ENCODE assay signal across 8 mouse cellular contexts in the genomic region with DNA sequence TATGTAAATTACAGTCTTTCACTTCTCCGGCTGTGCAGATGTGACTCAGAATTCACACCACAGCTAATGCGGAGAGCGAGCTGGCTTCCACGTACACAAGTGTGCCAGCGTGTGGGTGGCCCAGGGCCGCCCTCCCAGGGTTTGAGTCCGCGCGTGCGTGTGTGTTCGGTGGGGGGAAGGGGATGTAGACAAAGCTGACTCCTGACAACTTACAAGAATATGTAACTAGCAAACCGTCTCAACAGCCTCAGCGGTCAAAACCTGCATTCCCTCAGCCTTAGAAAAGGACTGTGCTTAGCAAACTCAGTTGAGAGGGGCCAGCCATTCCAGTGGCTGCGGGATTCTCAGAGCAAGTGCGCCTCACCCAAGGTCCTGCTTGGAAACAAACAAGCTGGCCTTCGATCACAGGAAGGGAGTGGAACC. TPM values are rescaled to one million over a fixed set of nuclear protein-coding genes. Genes with fewer than 3 reads are reported as not detected.
A peak's percentile ranks its signal among the peaks of the same experiment; 100 is the strongest.
DNase-seq lines count a peak whose midpoint lies in the region; ATAC-seq and TF ChIP-seq lines count a peak whose summit lies in the region.

No protein-coding gene starts in this region.

- 4% methylated on average over 16 of the region's 16 CpGs for WGBS in heart, embryonic 14.5 days
- 13% methylated on average over 16 of the region's 16 CpGs for WGBS in liver, embryonic 11.5 days

- H3K36me3 ChIP-seq in heart, embryonic 14.5 days (ENCODE audit: control insufficient read depth, insufficient read depth, low read length) = no peaks in the 10 kb centered on the region
- no peaks in the 10 kb centered on the region for H3K36me3 ChIP-seq in liver, embryonic 11.5 days (ENCODE audit: control insufficient read depth, insufficient read depth, low read length)
- no peaks in the 10 kb centered on the region for H3K36me3 ChIP-seq in myocyte (ENCODE audit: control insufficient read depth, insufficient read depth)

- no peaks in the 10 kb centered on the region for H3K27me3 ChIP-seq in heart, embryonic 14.5 days (ENCODE audit: control insufficient read depth, insufficient read depth, low read length)
- H3K27me3 ChIP-seq in liver, embryonic 11.5 days (replicated peaks; ENCODE audit: control insufficient read depth, insufficient read depth, low read length) = no peaks in the 10 kb centered on the region
- no peaks in the 10 kb centered on the region for H3K27me3 ChIP-seq in myocyte (ENCODE audit: control insufficient read depth, insufficient read depth, insufficient read length)

- no peaks in the 10 kb centered on the region for H3K9me3 ChIP-seq in heart, embryonic 14.5 days (ENCODE audit: control insufficient read depth, low read length)
- H3K9me3 ChIP-seq in liver, embryonic 11.5 days (ENCODE audit: control insufficient read depth, low read length) = no peaks in the 10 kb centered on the region

- peaks cover 0 to 4% of the 10 kb centered on the region in 2 experiments; a peak in 1 of 4 replicates for H3K4me1 ChIP-seq in heart, embryonic 14.5 days (ENCODE audit: control insufficient read depth in 2 of 2, insufficient read depth in 2 of 2, low read length in 2 of 2)
- H3K4me1 ChIP-seq in liver, embryonic 11.5 days (replicated peaks; ENCODE audit: control insufficient read depth, insufficient read depth, low read length) = peaks cover 5% of the 10 kb centered on the region; the same call in 1 of the 2 replicates

- ATAC-seq in heart, embryonic 14.5 days (ENCODE audit: insufficient number of reproducible peaks, insufficient read depth, low FRiP score, low read depth) = no peak
- no peak for ATAC-seq in liver, embryonic 11.5 days (replicated peaks; ENCODE audit: low FRiP score)

- no peak overlapping the region for H3ac ChIP-seq in myocyte (ENCODE audit: control insufficient read depth, insufficient read length)

- no peak overlapping the region for H3K27ac ChIP-seq in heart, embryonic 14.5 days (replicated peaks in 1 of 2; ENCODE audit: control insufficient read depth in 1 of 2, insufficient read depth in 1 of 2, low read depth in 2 of 2, low read length in 2 of 2)
- H3K27ac ChIP-seq in liver, embryonic 11.5 days (ENCODE audit: low read depth, low read length) = no peak overlapping the region

- no peak for TF ChIP-seq POLR2A in myocyte (IDR thresholded peaks at IDR 0.05; ENCODE audit: insufficient read length, low read depth)

- DNase-seq in layer of hippocampus, adult 11-12 months (ENCODE audit: low spot score) = peak; percentile 27
- no peak for DNase-seq in layer of hippocampus, adult 9-10 months (ENCODE audit: low spot score)
- DNase-seq in embryo, embryonic 10.5 days (ENCODE audit: low spot score) = peak; percentile 65
- peak; percentile 42 for DNase-seq in kidney, postnatal 10 days
- peak; percentile 61 for DNase-seq in liver, embryonic 11.5 days (ENCODE audit: low spot score)
- DNase-seq in testis, postnatal 14 days (ENCODE audit: low spot score) = peak; percentile 27

- no peaks in the 10 kb centered on the region for H3K79me2 ChIP-seq in myocyte (ENCODE audit: control insufficient read depth, insufficient read depth)

- peak overlapping the region; percentile 63 for H3K4me2 ChIP-seq in heart, embryonic 14.5 days (ENCODE audit: low read length)
- peak overlapping the region; percentile 63 for H3K4me2 ChIP-seq in liver, embryonic 11.5 days
- H3K4me2 ChIP-seq in myocyte (ENCODE audit: low read depth) = peak overlapping the region; percentile 38

- H3K4me3 ChIP-seq in heart, embryonic 14.5 days (ENCODE audit: control insufficient read depth in 1 of 2, insufficient read depth in 1 of 2, low read depth in 1 of 2, low read length in 2 of 2) = peak overlapping the region; percentile 29 to 35
- peak overlapping the region; percentile 33 for H3K4me3 ChIP-seq in liver, embryonic 11.5 days (ENCODE audit: low read depth, low read length)
- no peak overlapping the region for H3K4me3 ChIP-seq in myocyte

- peak overlapping the region; percentile 61 for H3K9ac ChIP-seq in heart, embryonic 14.5 days (ENCODE audit: low read length)
- H3K9ac ChIP-seq in liver, embryonic 11.5 days (ENCODE audit: low read depth, low read length) = peak overlapping the region; percentile 43; the same call in 1 of the 2 replicates

TF ChIP-seq in myocyte, 11 proteins besides CTCF, POLR2A, EP300 and RAD21:
- no peak for TF ChIP-seq MYOD1 (IDR thresholded peaks at IDR 0.05; ENCODE audit: control insufficient read depth in 1 of 3, insufficient read length in 2 of 3, low read depth in 2 of 3)
- no peak for TF ChIP-seq TCF3 (IDR thresholded peaks at IDR 0.05; ENCODE audit: insufficient read length, low read depth)
- no peak for TF ChIP-seq MYOG (IDR thresholded peaks at IDR 0.05; ENCODE audit: control insufficient read depth in 1 of 3, insufficient read depth in 1 of 3, insufficient read length in 2 of 3, low read depth in 2 of 3)
- no peak for TF ChIP-seq TCF12 (IDR thresholded peaks at IDR 0.05; ENCODE audit: insufficient read depth, poor library complexity, severe bottlenecking)
- TF ChIP-seq POLR2AphosphoS2 (IDR thresholded peaks at IDR 0.05; ENCODE audit: insufficient read length, low read depth) = no peak
- TF ChIP-seq SRF (IDR thresholded peaks at IDR 0.05; ENCODE audit: control insufficient read depth, insufficient read length, low read depth) = no peak
- TF ChIP-seq MAX (IDR thresholded peaks at IDR 0.05; ENCODE audit: low read depth) = no peak
- TF ChIP-seq CEBPB (IDR thresholded peaks at IDR 0.05; ENCODE audit: insufficient read depth, poor library complexity, severe bottlenecking) = no peak
- no peak for TF ChIP-seq REST (IDR thresholded peaks at IDR 0.05; ENCODE audit: insufficient read depth, insufficient read length)
- TF ChIP-seq USF1 (IDR thresholded peaks at IDR 0.05; ENCODE audit: low read depth) = no peak
- no peak for TF ChIP-seq E2F4 (IDR thresholded peaks at IDR 0.05; ENCODE audit: insufficient read depth)

RNA-seq across cellular contexts. Expression of a gene that starts 58.3 kb away (rescaled TPM):
- 26.6 and 27.2 TPM in 2 replicates for polyA plus RNA-seq in heart, embryonic 14.5 days (2014; fragmentation: Nextera tagmentation; extraction: Ambion mirVana)
- 18.0 and 20.9 TPM in 2 replicates for polyA plus RNA-seq in liver, embryonic 11.5 days (2014; fragmentation: Nextera tagmentation; extraction: Ambion mirVana)
- polyA plus RNA-seq in myocyte (2012; fragmentation: generic; extraction: Trizol) = 5.2 TPM
